Mouse (Mus musculus) cerebellum, adult 11 months (tissue): ENCODE data around the gene Syt1.

Experiments
- DNase-seq: peaks from one replicate; pipeline ENCODE4 v3.0.0; 2022

Syt1 gene

DNA sequence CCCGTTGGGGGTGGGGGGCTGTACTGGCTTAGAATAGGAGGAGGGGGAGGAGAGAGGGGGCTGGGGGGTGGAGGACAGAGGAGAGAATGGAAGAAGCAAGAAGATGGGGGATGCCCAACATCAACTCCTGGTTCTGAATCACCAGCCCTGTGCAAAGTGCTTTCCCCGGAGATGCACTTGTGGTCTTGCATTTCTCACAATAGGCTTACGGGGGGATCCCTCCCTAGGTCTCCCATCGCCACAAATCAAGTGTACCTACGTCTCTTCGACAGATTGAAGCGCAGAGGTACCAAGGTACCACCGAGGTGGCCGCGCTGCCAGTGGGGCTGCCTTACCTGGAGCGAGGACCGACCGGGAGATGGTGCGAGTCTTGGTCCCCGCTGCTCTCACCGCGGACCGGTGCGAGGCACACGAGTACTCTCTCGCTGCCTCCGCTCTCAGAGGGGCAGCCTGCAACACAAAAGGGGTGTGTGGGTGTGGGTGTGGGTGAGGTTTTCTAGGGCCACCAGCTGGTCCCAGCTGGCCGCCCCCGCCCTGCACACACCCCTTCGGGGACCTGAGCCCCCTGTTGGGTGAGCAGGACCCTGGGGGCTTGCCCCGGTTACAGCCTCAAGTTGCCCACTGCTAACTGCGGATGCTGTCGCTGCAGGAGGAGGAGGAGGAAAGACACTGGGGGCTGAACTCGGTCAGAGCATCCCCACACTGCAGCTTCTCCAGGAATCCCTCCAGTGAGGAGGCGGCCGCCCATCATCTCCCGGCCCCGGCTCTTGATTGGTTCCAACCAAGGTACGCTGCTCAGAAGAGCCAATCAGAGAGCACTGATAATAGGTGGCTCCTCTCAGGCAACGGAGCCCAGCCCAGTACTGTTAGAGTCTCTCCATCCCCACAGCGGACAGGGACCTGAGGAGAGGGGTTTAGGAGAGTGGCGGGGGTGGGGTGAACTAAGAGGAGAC is at the start of gene Syt1:
Syt1 (minus strand) TSS at position 742 of the 953 bp plus-strand sequence.
- peak; percentile 91 for DNase-seq

DNA sequence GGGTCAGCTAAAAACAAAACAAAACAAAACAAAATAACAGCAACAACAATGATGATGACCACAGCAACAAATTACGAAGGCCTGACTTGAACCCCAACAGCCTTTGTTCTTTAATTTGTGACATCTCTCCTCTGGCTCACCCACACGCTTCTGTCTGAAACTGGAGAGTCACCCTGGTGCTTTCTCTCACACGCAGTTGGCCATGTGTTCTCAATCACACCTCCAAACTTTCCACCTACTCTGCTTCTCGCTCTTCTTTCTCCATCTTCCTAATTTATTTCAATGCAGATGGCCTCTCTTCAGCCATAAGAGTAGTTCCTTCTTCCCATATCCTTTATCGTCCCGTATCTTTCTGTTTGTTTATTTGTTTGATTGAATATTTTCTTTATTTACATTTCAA is 45.7 kb upstream of the Syt1 start:
- DNase-seq = no peak

DNA sequence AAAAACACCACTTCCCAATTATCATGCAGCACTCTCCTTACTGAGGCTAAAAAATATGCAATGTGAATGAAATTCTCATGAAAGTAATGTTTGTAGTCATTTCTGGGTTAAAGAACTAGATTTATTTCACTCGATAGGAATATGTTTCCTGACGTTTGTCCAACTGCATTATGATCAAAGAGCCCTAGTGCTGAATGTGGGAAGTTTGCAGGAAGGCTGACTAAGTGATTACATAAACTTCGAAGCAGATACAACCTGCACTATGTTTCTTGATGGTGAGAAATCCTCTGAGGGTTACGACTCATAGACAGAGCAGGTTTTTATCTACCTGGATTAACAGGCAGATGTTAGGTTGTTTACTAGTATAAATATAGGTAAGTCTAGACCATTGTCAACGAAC is 36.8 kb upstream of the Syt1 start:
- no peak for DNase-seq

- DNase-seq = no peak
These were observed 36.2 kb upstream of the Syt1 start for GRCm38 (mm10) chr10:109046988-109047387.

DNA sequence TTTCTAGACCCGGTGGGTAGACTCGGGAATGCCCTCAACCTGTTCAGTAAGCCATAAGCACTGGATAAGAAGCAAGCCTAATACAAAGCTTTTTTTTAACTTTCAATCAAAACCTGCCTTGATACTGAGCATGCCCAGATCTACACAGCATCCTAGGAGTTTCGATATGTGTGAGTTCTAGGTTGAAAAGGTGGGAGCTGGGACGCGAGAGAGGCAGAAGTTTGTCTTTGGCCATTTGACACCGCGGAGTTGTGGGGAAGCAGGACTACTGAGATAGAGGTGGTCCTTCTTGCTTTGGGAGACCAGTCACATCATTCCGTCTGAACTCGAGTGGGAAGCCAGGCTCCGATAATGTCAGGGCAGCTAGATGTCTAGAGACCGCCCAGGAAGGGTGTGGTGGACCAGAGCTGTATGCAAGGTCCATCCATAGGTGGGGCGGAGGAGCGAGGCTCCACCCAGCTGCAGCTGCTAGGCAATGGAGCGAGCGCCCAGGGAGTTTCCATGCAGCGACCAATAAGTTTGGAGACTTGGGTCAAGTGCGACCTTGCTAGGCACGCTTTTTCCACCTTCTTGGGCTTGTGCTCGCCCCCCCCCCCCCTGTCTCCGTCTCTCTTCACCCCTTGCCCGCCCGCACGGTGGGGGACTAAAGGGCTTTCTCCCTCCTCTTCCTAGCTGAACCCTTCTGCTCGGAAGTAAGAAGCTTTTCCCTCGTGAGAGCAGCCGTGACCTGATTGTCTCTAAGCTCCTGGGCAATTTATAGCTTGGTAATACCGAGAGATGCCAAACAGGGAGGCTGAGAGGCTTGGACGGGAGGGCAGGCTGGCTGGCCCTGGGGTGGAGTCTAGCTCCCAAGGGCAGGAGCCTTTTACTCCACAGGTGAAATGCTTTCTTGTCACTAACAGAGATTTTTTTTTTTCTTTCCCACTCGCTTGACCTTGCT is 714 bp upstream of the Syt1 start:
- peak; percentile 66 for DNase-seq

- DNase-seq = no peak
These were observed 951 bp downstream of the Syt1 start for GRCm38 (mm10) chr10:109009831-109010230.

DNA sequence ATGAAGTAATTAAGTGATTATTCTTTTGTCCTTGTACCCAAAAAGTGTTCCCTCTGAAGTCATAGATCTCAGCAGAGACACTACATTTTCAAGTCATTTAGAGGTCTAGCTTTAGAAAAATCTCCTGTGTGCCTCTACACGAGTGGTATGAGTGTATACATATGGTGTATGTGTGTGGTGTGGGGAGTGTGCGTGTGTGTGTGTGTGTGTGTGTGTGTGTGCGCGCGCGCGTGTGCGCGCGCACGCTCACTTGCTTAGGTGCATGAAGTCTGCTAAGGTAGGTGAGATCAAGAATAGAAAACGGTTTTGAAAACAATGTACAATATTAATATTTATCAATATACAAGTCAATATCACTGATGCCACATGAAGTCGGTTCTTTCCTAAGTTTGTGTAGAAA is 2.3 kb downstream of the Syt1 start:
- no peak for DNase-seq

DNA sequence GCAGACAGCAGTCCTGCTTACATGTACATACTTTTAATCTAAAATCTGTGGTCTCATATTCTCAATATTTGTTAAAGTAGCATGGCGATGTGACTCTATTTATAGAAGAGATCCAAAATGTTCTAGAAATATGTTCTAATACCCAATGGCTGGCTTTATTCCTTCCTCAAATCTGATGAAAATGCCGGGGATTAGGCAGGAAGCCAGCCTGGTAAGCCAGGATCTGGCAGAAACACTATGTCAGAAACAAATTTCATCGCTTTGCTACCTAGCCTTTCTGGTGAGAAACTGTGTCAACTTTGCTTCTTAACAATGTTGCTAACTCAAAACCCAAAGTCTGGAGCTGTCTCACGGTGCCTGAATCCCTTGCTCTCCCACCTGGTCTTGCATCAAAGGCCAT is 7.3 kb downstream of the Syt1 start:
- DNase-seq = peak; percentile 64

GRCm38 (mm10) chr10:108987250-108987649 is 23.5 kb downstream of the Syt1 start:
- DNase-seq = no peak

GRCm38 (mm10) chr10:108979660-108980059 is 31.1 kb downstream of the Syt1 start:
- peak; percentile 85 for DNase-seq

GRCm38 (mm10) chr10:108954952-108955351 is 55.8 kb downstream of the Syt1 start:
- no peak for DNase-seq

DNA sequence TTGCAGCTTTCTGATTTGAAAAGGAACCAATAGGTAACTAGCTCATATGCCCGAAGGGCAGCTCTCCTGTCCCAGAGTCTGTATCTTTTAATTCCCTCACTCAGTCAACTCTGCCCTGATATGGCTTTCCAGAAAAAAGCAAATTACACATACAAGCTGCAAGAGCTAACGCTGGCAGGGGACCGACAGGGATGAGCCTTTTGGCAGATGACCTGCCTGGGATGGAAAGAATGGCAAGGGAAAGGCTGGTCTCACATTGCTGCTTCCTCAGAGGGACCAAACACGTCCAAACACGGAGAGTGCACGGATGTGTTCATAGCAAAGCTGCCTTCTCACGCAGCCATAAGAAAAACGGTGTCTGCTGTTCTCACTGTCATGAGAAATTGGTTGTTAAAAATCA is 58.6 kb downstream of the Syt1 start:
- peak; percentile 50 for DNase-seq

DNA sequence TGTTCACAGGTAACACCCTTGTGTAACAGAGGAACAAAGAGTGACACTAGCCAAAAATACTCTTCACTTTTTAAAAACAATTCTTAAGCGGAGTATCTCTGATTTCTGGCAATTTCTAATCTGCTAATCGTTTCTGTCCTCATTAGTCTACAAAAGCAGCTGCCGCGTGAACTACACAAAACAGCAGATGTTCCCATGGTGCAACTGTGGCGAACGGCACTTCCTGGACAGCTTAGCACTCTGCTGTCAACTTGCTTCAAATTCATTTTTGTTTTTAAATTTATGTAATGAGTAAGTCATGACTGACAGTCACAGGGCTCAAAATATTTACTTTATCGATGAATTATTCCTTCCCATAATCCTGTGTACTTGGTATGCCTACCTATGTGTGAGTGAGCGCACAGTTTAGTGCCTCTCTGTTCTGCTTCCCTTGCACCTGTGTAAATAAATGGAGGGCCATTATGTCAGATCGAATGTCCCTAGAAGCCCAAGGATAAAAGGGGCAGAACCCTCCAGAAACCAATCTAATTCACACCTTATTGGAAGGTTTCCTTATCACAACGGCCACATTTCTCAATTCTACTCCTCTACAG is 73.8 kb downstream of the Syt1 start:
- no peak for DNase-seq

DNA sequence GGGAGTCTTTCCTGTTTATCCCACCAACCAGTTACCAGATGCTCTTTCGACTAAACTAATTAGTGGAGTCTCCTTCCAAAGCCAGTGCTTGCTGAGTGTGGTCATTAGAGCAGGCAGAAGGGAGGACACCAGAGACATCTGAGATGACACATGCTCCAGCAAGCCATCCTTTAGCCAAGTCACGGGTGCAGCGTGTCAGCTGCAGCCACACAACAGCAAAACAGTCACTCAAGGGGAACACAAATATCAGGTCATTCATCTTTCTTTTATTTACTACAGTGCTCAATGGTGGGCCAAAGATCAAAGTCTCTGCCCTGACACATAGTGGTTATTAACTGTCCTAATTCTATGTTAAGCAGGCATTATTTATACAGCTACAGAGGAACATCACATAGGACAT is 80.5 kb downstream of the Syt1 start:
- peak; percentile 26 for DNase-seq

GRCm38 (mm10) chr10:108929676-108930075 is 81.1 kb downstream of the Syt1 start:
- DNase-seq = no peak

- DNase-seq = no peak
These were observed 105.5 kb downstream of the Syt1 start for GRCm38 (mm10) chr10:108905264-108905663.

DNA sequence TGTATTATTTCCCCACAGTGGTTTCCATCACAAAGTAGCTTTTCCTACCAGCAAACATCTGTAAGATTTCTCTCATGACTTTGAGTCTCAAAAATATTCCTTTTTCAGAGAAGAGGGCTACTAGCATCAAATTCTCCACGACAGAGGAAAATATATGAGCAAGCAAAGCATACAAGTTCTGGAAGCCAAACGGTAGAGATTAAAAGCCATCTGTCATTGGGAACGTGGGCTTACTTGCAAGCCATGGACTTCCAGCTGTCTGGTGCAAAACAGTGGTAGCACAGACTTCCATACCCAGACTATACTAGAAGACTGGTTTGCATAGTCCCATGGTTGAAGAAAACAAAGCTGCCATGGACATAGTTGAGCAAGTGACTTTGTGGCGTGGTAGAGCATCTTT is 106.4 kb downstream of the Syt1 start:
- peak; percentile 19 for DNase-seq

GRCm38 (mm10) chr10:108896529-108896928 is 114.3 kb downstream of the Syt1 start:
- DNase-seq = no peak

DNA sequence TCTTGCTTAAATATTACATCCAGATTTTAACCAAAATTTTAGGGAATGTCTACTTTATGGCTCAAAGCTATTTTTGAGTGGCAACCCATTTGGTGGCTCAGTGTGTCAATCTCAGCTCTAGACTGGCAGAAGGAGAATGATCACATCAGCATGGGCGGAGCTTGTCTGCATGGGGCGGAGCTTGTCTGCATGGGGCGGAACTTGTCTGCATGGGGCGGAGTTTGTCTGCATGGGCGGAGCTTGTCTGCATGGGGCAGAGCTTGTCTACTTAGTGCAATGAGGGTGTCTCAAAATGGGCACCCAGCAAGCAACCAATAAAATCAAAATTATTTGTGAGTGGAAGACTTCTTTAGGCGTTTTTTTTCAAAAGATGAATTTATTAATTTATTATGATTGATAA is 117.5 kb downstream of the Syt1 start:
- no peak for DNase-seq

GRCm38 (mm10) chr10:108892441-108892840 is 118.3 kb downstream of the Syt1 start:
- no peak for DNase-seq

DNA sequence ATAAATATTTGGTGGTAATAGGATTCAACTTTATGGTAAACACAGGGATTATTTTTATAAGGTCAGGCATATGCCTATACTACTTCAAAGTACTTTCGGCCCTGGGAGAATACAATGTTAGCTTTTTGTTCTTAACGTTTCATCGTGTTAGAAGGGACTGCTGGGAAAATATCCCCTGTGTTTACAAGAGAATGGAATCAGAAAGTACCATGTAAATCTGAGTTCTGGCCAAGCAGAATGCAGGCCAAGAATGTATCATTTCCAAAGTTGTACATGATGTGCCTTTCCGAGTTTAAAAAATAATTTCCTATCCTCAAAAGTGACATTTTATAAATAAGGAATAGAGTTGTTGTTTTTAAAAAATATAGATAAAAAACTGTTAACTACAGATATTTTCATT is 121.7 kb downstream of the Syt1 start:
- DNase-seq = no peak

DNA sequence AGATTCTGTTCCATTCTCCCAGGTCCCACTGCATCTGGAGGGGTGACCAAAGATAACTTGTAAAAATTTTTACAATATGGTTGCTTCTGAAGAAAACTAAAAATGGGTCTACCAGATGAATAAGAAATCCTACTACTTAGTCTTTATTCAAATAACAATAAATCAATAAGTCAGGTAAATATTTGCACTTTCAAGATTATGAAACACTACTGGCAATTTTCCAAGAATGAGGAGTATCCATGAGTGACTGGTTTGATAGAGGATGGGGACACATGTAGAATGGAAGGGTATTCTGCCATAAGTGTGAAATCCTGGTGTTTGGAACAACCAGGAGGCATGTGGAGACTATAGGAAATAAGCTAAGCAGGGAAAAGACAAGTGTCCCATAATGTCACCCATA is 124.0 kb downstream of the Syt1 start:
- DNase-seq = no peak

- no peak for DNase-seq
These were observed 125.0 kb downstream of the Syt1 start for GRCm38 (mm10) chr10:108885769-108886168.
